Mouse (Mus musculus): Measurements from ENCODE around the gene Gmpr2. TPM values are rescaled to one million over a fixed set of nuclear protein-coding genes. Genes with fewer than 3 reads are reported as not detected.

Gmpr2 gene
- polyA plus RNA-seq, 1 experiment from 2014 or later = 40.9 TPM

- no peak for ATAC-seq (ENCODE audit: insufficient number of reproducible peaks, insufficient read depth, low FRiP score, low read depth)
- peaks cover 63% of the 10 kb centered on the region for H3K36me3 ChIP-seq (ENCODE audit: control insufficient read depth, insufficient read depth, low read length)
These were observed 30.4 kb upstream of the Gmpr2 start for GRCm38 (mm10) chr14:55641291-55641690.

GRCm38 (mm10) chr14:55642679-55643059 is 29.1 kb upstream of the Gmpr2 start:
- no peaks in the 10 kb centered on the region for H3K9me3 ChIP-seq (ENCODE audit: control insufficient read depth, low read length)
- peak overlapping the region; percentile 78 to 94 for H3K27ac ChIP-seq (replicated peaks in 1 of 2; ENCODE audit: control insufficient read depth in 1 of 2, insufficient read depth in 1 of 2, low read depth in 2 of 2, low read length in 2 of 2)
- ATAC-seq (ENCODE audit: insufficient number of reproducible peaks, insufficient read depth, low FRiP score, low read depth) = peak; percentile 25; the same call in 1 of the 2 replicates
- 21% methylated on average over 8 of the region's 8 CpGs for WGBS
- H3K36me3 ChIP-seq (ENCODE audit: control insufficient read depth, insufficient read depth, low read length) = peaks cover 61% of the 10 kb centered on the region
- peaks cover 11 to 19% of the 10 kb centered on the region in 2 experiments for H3K4me1 ChIP-seq (ENCODE audit: control insufficient read depth in 2 of 2, insufficient read depth in 2 of 2, low read length in 2 of 2)
- peak overlapping the region; percentile 61 to 70 for H3K4me3 ChIP-seq (ENCODE audit: control insufficient read depth in 1 of 2, insufficient read depth in 1 of 2, low read depth in 1 of 2, low read length in 2 of 2)
- peak overlapping the region; percentile 81 for H3K9ac ChIP-seq (ENCODE audit: low read length)
- H3K4me2 ChIP-seq (ENCODE audit: low read length) = peak overlapping the region; percentile 80
- no peaks in the 10 kb centered on the region for H3K27me3 ChIP-seq (ENCODE audit: control insufficient read depth, insufficient read depth, low read length)

More at GRCm38 (mm10) chr14:55641291-55641690, 30.4 kb upstream of the Gmpr2 start:
- Histone ChIP-seq H3K4me3 (ENCODE audit: control insufficient read depth in 1 of 2, insufficient read depth in 1 of 2, low read depth in 1 of 2, low read length in 2 of 2) (no peak overlapping the region), H3K9me3 (ENCODE audit: control insufficient read depth, low read length) (no peaks in the 10 kb centered on the region), H3K9ac (ENCODE audit: low read length) (no peak overlapping the region), H3K27me3 (ENCODE audit: control insufficient read depth, insufficient read depth, low read length) (no peaks in the 10 kb centered on the region), H3K4me1 (ENCODE audit: control insufficient read depth in 2 of 2, insufficient read depth in 2 of 2, low read length in 2 of 2) (peaks cover 11 to 19% of the 10 kb centered on the region in 2 experiments), H3K4me2 (ENCODE audit: low read length) (no peak overlapping the region), H3K27ac (replicated peaks in 1 of 2; ENCODE audit: control insufficient read depth in 1 of 2, insufficient read depth in 1 of 2, low read depth in 2 of 2, low read length in 2 of 2) (no peak overlapping the region)
- 92% methylated on average over 13 of the region's 13 CpGs for WGBS

GRCm38 (mm10) chr14:55643060-55643907 is 28.5 kb upstream of the Gmpr2 start, which contains the start of gene Tm9sf1:
Gene Tm9sf1 (minus strand): TSS chr14:55643806.
- peak; percentile 82 for ATAC-seq (ENCODE audit: insufficient number of reproducible peaks, insufficient read depth, low FRiP score, low read depth)
- Histone ChIP-seq H3K4me3 (ENCODE audit: control insufficient read depth in 1 of 2, insufficient read depth in 1 of 2, low read depth in 1 of 2, low read length in 2 of 2) (peak within 1 kb of the TSS; percentile 61 to 70), H3K4me2 (ENCODE audit: low read length) (peak within 1 kb of the TSS; percentile 80), H3K36me3 (ENCODE audit: control insufficient read depth, insufficient read depth, low read length) (peaks cover 56% of the 10 kb centered on the region), H3K4me1 (ENCODE audit: control insufficient read depth in 2 of 2, insufficient read depth in 2 of 2, low read length in 2 of 2) (peaks cover 11 to 19% of the 10 kb centered on the region in 2 experiments), H3K27ac (replicated peaks in 1 of 2; ENCODE audit: control insufficient read depth in 1 of 2, insufficient read depth in 1 of 2, low read depth in 2 of 2, low read length in 2 of 2) (peak within 1 kb of the TSS; percentile 78 to 94), H3K9me3 (ENCODE audit: control insufficient read depth, low read length) (no peaks in the 10 kb centered on the region), H3K9ac (ENCODE audit: low read length) (peak within 1 kb of the TSS; percentile 81), H3K27me3 (ENCODE audit: control insufficient read depth, insufficient read depth, low read length) (no peaks in the 10 kb centered on the region)
- WGBS = under 1% methylated on average over 89 of the region's 89 CpGs

- H3K36me3 ChIP-seq (ENCODE audit: control insufficient read depth, insufficient read depth, low read length) = peaks cover 45% of the 10 kb centered on the region
- no peaks in the 10 kb centered on the region for H3K27me3 ChIP-seq (ENCODE audit: control insufficient read depth, insufficient read depth, low read length)
- H3K27ac ChIP-seq (replicated peaks in 1 of 2; ENCODE audit: control insufficient read depth in 1 of 2, insufficient read depth in 1 of 2, low read depth in 2 of 2, low read length in 2 of 2) = peak overlapping the region; percentile 76 to 94
- ATAC-seq (ENCODE audit: insufficient number of reproducible peaks, insufficient read depth, low FRiP score, low read depth) = no peak
- 20% methylated on average over 17 of the region's 17 CpGs for WGBS
- peak overlapping the region; percentile 81 for H3K9ac ChIP-seq (ENCODE audit: low read length)
- H3K4me3 ChIP-seq (ENCODE audit: control insufficient read depth in 1 of 2, insufficient read depth in 1 of 2, low read depth in 1 of 2, low read length in 2 of 2) = peak overlapping the region; percentile 61 to 70
- peak overlapping the region; percentile 80 for H3K4me2 ChIP-seq (ENCODE audit: low read length)
- H3K9me3 ChIP-seq (ENCODE audit: control insufficient read depth, low read length) = no peaks in the 10 kb centered on the region
- H3K4me1 ChIP-seq (ENCODE audit: control insufficient read depth in 2 of 2, insufficient read depth in 2 of 2, low read length in 2 of 2) = peaks cover 11 to 19% of the 10 kb centered on the region in 2 experiments
These were observed 27.4 kb upstream of the Gmpr2 start for GRCm38 (mm10) chr14:55644261-55644888.

GRCm38 (mm10) chr14:55649884-55650283 is 21.9 kb upstream of the Gmpr2 start, which contains the start of gene Tssk4:
Gene Tssk4 (plus strand): TSS chr14:55650184.
- H3K36me3 ChIP-seq (ENCODE audit: control insufficient read depth, insufficient read depth, low read length) = peaks cover 19% of the 10 kb centered on the region
- H3K27ac ChIP-seq (replicated peaks in 1 of 2; ENCODE audit: control insufficient read depth in 1 of 2, insufficient read depth in 1 of 2, low read depth in 2 of 2, low read length in 2 of 2) = no peak within 1 kb of the TSS
- no peak within 1 kb of the TSS for H3K9ac ChIP-seq (ENCODE audit: low read length)
- no peaks in the 10 kb centered on the region for H3K27me3 ChIP-seq (ENCODE audit: control insufficient read depth, insufficient read depth, low read length)
- 95% methylated on average over 2 of the region's 2 CpGs for whole genome bisulfite sequencing
- no peak within 1 kb of the TSS for H3K4me3 ChIP-seq (ENCODE audit: control insufficient read depth in 1 of 2, insufficient read depth in 1 of 2, low read depth in 1 of 2, low read length in 2 of 2)
- ATAC-seq (ENCODE audit: insufficient number of reproducible peaks, insufficient read depth, low FRiP score, low read depth) = no peak
- peaks cover 2 to 5% of the 10 kb centered on the region in 2 experiments; a peak in 3 of 4 replicates for H3K4me1 ChIP-seq (ENCODE audit: control insufficient read depth in 2 of 2, insufficient read depth in 2 of 2, low read length in 2 of 2)
- no peaks in the 10 kb centered on the region for H3K9me3 ChIP-seq (ENCODE audit: control insufficient read depth, low read length)
- H3K4me2 ChIP-seq (ENCODE audit: low read length) = no peak within 1 kb of the TSS

GRCm38 (mm10) chr14:55651528-55651927 is 20.2 kb upstream of the Gmpr2 start:
- peaks cover 11% of the 10 kb centered on the region for H3K36me3 ChIP-seq (ENCODE audit: control insufficient read depth, insufficient read depth, low read length)
- WGBS = 71% methylated on average over 7 of the region's 7 CpGs
- no peaks in the 10 kb centered on the region for H3K9me3 ChIP-seq (ENCODE audit: control insufficient read depth, low read length)
- no peaks in the 10 kb centered on the region for H3K27me3 ChIP-seq (ENCODE audit: control insufficient read depth, insufficient read depth, low read length)
- no peak overlapping the region for H3K4me3 ChIP-seq (ENCODE audit: control insufficient read depth in 1 of 2, insufficient read depth in 1 of 2, low read depth in 1 of 2, low read length in 2 of 2)
- ATAC-seq (ENCODE audit: insufficient number of reproducible peaks, insufficient read depth, low FRiP score, low read depth) = no peak
- no peak overlapping the region for H3K4me2 ChIP-seq (ENCODE audit: low read length)
- H3K4me1 ChIP-seq (ENCODE audit: control insufficient read depth in 2 of 2, insufficient read depth in 2 of 2, low read length in 2 of 2) = no peaks in the 10 kb centered on the region; a peak in 1 of 4 replicates
- H3K27ac ChIP-seq (replicated peaks in 1 of 2; ENCODE audit: control insufficient read depth in 1 of 2, insufficient read depth in 1 of 2, low read depth in 2 of 2, low read length in 2 of 2) = no peak overlapping the region
- H3K9ac ChIP-seq (ENCODE audit: low read length) = no peak overlapping the region

- Histone ChIP-seq H3K4me1 (ENCODE audit: control insufficient read depth in 2 of 2, insufficient read depth in 2 of 2, low read length in 2 of 2) (peaks cover 15 to 19% of the 10 kb centered on the region in 2 experiments; a peak in 3 of 4 replicates), H3K27ac (replicated peaks in 1 of 2; ENCODE audit: control insufficient read depth in 1 of 2, insufficient read depth in 1 of 2, low read depth in 2 of 2, low read length in 2 of 2) (peak overlapping the region; percentile 83 to 97), H3K9me3 (ENCODE audit: control insufficient read depth, low read length) (no peaks in the 10 kb centered on the region), H3K27me3 (ENCODE audit: control insufficient read depth, insufficient read depth, low read length) (no peaks in the 10 kb centered on the region), H3K4me3 (ENCODE audit: control insufficient read depth in 1 of 2, insufficient read depth in 1 of 2, low read depth in 1 of 2, low read length in 2 of 2) (no peak overlapping the region), H3K36me3 (ENCODE audit: control insufficient read depth, insufficient read depth, low read length) (peaks cover 24% of the 10 kb centered on the region), H3K4me2 (ENCODE audit: low read length) (peak overlapping the region; percentile 41), H3K9ac (ENCODE audit: low read length) (peak overlapping the region; percentile 22; the same call in 1 of the 2 replicates)
- ATAC-seq (ENCODE audit: insufficient number of reproducible peaks, insufficient read depth, low FRiP score, low read depth) = 0 out of 2 replicates have a peak, but pooled peaks have one; percentile 64
- 41% methylated on average over 3 of the region's 3 CpGs for WGBS
These were observed 14.8 kb upstream of the Gmpr2 start for GRCm38 (mm10) chr14:55656935-55657334.
